Mouse (Mus musculus) liver, embryonic 15.5 days (tissue): ENCODE data around the gene Dnajb3. TPM values are rescaled to one million over a fixed set of nuclear protein-coding genes. Genes with fewer than 3 reads are reported as not detected.

ENCODE experiments used
- ATAC-seq: fragments of 200-750 bp; cut with Nextera tagmentation; 2 replicates; pipeline ENCODE4 v1.8.0; 2017; ENCODE audit warnings: moderate number of reproducible peaks, mild to moderate bottlenecking, moderate library complexity; ENCODE audit not compliant: insufficient read depth
- H3K27ac ChIP-seq: fragments of 300-500 bp; sonication (generic); replicated peaks from 2 replicates; pipeline ENCODE4 v1.5.1; 2015; ENCODE audit warnings: mild to moderate bottlenecking, inconsistent platforms
- H3K27me3 ChIP-seq: fragments of 300-500 bp; sonication (generic); 2 replicates; pipeline ENCODE4 v1.6.1; 2015; ENCODE audit warnings: mild to moderate bottlenecking, inconsistent platforms
- H3K36me3 ChIP-seq: fragments of 300-500 bp; sonication (generic); replicated peaks from 2 replicates; pipeline ENCODE4 v1.6.1; 2015; ENCODE audit warnings: moderate library complexity, mild to moderate bottlenecking, inconsistent platforms
- H3K4me1 ChIP-seq: fragments of 300-500 bp; sonication (generic); replicated peaks from 2 replicates; pipeline ENCODE4 v1.6.1; 2015; ENCODE audit warnings: inconsistent platforms
- H3K4me2 ChIP-seq: fragments of 300-500 bp; sonication (generic); 2 replicates; pipeline ENCODE4 v1.6.1; 2015; ENCODE audit warnings: moderate library complexity, mild to moderate bottlenecking, inconsistent platforms
- H3K4me3 ChIP-seq: fragments of 300-500 bp; sonication (generic); replicated peaks from 2 replicates; pipeline ENCODE4 v1.5.1; 2015; ENCODE audit warnings: mild to moderate bottlenecking, inconsistent platforms
- H3K9ac ChIP-seq: fragments of 300-500 bp; sonication (generic); 2 replicates; pipeline ENCODE4 v1.6.1; 2015; ENCODE audit warnings: moderate library complexity, mild to moderate bottlenecking, inconsistent platforms
- H3K9me3 ChIP-seq: fragments of 300-500 bp; sonication (generic); replicated peaks from 2 replicates; pipeline ENCODE4 v1.6.1; 2016; ENCODE audit warnings: inconsistent platforms
- WGBS: fragments of 180-500 bp; shearing (Covaris S2); methylation state at CpG from one replicate; pipeline ENCODE4 v1.1.7; 2015; ENCODE audit warnings: mixed read lengths; ENCODE audit not compliant: insufficient replicate concordance; 5-methylcytosine and 5-hydroxymethylcytosine counted together
- polyA plus RNA-seq: library from polyadenylated mRNA; unstranded; fragments of >200 nt; fragmentation: Nextera tagmentation; extraction: Ambion mirVana; gene quantifications from 2 replicates; pipeline ENCODE4 v1.2.1, GENCODE M21; 2015

The Dnajb3 gene
- polyA plus RNA-seq, 1 experiment from 2014 or later: 10.4 TPM

DNA sequence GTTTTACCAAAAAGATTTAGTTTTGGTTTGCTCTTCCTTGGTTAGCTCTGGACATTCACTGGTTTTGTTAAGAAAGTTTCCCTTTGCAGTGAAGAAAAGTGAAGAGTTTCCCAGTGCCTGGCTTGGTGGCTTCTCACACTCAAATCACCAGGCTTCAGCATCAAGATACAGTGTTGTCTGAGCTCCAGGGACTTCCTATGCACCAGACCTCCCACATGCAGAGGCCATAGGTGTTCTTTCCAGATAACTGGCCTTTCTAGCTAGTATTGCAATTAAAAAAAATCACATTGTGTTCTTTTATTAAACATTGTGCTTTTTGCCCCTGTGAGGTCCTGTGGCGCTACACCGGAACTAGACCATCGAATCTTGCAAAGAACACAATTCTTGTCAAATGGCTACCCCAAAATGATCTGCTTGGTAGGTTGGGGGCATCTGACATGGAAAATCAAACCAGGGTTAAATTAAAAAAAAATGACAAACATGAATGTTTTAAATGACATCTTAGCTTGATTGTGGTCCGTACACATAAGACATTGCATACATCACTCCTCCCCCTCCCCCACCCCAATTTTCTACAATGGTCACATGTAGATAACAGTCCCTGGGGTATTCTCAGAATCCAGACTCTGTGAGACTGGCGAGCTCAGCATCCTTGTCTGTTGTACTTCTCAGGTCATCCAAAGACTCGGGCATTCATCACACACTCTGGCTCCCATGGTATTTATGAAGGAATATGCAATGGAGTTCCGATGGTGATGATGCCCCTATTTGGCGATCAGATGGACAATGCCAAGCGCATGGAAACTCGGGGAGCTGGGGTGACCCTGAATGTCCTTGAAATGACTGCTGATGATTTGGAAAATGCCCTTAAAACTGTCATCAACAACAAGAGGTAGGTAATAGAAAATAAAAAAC is 10.1 kb upstream of the Dnajb3 start:
- H3K4me2 ChIP-seq: no peak overlapping the region
- H3K36me3 ChIP-seq: no peaks in the 10 kb centered on the region
- 54% methylated on average over 10 of the region's 10 CpGs for WGBS
- H3K4me3 ChIP-seq: no peak overlapping the region
- no peak overlapping the region for H3K27ac ChIP-seq
- no peak overlapping the region for H3K9ac ChIP-seq
- no peaks in the 10 kb centered on the region for H3K4me1 ChIP-seq
- ATAC-seq: no peak
- no peaks in the 10 kb centered on the region for H3K27me3 ChIP-seq
- H3K9me3 ChIP-seq: peaks cover 40% of the 10 kb centered on the region

DNA sequence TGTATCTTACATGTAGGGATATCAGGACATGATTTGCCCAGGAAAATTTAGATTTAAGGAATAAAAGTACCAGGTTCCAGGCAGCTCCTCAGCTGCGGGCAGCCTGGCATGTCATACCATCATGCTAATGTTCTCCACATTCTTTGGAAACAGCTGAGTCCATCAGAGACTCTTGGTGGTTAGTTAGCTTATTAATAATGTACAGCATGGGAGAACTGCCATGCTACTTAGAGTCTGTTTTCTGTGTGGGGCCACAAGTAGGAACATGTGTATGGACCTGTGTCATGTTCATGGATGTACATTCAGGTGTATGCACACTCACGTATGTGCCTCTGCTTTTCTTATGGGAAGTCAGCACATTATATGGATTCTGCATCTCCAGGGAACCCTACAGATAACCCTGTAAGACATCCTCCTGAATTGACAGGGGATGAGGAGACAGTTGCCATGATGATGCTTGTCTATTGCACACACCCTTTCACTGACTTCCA is 8.9 kb upstream of the Dnajb3 start:
- H3K4me1 ChIP-seq: no peaks in the 10 kb centered on the region
- no peak overlapping the region for H3K9ac ChIP-seq
- no peak overlapping the region for H3K4me3 ChIP-seq
- 53% methylated on average over 2 of the region's 2 CpGs for WGBS
- no peak for ATAC-seq
- no peaks in the 10 kb centered on the region for H3K36me3 ChIP-seq
- H3K27me3 ChIP-seq: no peaks in the 10 kb centered on the region
- no peak overlapping the region for H3K27ac ChIP-seq
- H3K4me2 ChIP-seq: no peak overlapping the region
- peaks cover 40% of the 10 kb centered on the region for H3K9me3 ChIP-seq

DNA sequence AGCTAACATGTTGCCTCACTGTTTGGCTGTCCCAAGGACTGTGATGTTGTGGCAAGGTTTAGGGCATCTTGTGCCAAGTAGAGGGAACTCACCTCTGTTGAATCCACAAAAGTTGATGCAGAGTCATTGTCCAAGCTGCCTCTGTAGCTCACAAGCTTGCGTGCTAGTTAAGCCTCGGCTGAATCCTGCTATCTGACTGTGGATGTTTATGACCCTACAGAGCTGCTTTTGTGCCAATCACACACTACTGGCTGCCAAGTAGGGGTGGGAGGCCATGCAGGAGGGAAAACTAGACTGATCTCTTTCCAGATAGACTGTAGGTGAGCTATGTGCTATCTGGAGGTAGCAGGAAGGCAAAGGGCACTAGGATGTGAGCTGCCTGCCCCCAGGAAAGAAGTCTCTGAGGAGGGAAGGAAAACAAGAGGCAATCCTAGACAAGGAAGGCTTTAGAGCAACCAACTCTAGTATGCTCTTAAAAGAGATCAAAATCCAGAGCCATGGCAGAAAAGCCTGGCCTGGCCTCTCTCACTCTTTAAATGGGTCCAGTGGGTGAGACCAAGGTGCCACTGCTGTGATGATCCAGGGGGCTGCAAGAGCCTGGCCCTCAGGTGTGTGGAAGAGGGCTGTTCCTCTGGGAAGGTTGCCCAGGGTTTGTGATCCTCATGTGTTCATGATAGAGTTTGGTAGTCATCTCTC is 8.3 kb upstream of the Dnajb3 start:
- no peak overlapping the region for H3K4me3 ChIP-seq
- peaks cover 40% of the 10 kb centered on the region for H3K9me3 ChIP-seq
- no peak overlapping the region for H3K9ac ChIP-seq
- ATAC-seq: no peak
- H3K27me3 ChIP-seq: no peaks in the 10 kb centered on the region
- WGBS: 59% methylated on average over 2 of the region's 2 CpGs
- no peak overlapping the region for H3K4me2 ChIP-seq
- no peak overlapping the region for H3K27ac ChIP-seq
- no peaks in the 10 kb centered on the region for H3K4me1 ChIP-seq
- no peaks in the 10 kb centered on the region for H3K36me3 ChIP-seq

DNA sequence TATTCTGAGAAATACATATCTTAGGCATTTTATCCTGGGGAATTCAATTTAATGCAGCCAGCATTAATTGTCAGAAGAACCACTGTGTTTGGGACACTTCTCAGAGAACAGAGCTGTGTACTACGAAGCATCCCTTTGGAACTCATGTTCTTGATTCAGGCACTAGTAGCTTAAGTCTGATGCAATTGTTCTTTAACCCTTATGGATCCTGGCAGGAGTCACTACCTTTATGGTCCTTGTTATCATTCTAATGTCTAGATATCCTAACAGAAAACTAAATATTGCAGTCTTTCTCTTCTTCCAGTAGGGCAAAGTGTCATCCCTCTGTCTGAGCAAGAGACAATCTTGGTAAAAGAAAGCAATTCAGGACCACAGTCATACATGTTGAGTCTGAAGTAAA is 7.5 kb upstream of the Dnajb3 start:
- Histone ChIP-seq H3K9ac (no peak overlapping the region), H3K27me3 (no peaks in the 10 kb centered on the region), H3K27ac (no peak overlapping the region), H3K4me1 (peaks cover 8% of the 10 kb centered on the region), H3K9me3 (peaks cover 40% of the 10 kb centered on the region), H3K4me2 (no peak overlapping the region), H3K36me3 (no peaks in the 10 kb centered on the region), H3K4me3 (no peak overlapping the region)
- no peak for ATAC-seq
- WGBS: 46% methylated on average over 1 of the region's 1 CpGs

DNA sequence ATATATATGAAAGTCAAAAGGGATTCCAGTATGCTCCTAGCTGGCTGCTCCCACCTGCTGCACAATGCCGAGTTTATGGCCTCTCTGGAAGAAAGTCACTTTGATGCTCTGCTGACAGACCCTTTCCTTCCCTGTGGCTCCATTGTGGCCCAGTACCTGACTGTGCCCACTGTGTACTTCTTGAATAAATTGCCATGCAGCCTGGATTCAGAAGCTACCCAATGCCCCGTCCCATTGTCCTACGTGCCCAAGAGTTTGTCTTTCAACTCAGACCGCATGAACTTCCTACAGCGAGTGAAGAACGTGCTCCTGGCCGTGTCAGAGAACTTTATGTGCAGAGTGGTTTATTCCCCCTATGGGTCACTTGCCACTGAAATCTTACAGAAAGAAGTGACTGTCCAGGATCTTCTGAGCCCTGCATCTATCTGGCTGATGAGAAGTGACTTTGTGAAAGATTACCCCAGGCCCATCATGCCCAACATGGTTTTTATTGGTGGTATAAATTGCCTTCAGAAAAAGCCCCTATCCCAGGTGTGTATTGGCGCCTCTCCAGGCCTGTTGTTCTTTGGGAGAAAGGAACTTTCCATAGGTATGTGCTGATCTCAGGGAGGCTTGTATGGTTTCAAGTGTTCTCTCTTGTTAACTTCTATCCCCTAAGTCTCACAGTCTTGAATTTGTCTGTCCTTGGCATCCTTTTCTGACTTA is 6.9 kb upstream of the Dnajb3 start:
- Histone ChIP-seq H3K4me2 (no peak overlapping the region), H3K9ac (no peak overlapping the region), H3K9me3 (peaks cover 38% of the 10 kb centered on the region), H3K4me3 (no peak overlapping the region), H3K27ac (no peak overlapping the region), H3K4me1 (peaks cover 12% of the 10 kb centered on the region), H3K27me3 (no peaks in the 10 kb centered on the region), H3K36me3 (no peaks in the 10 kb centered on the region)
- ATAC-seq: no peak
- WGBS: 47% methylated on average over 8 of the region's 8 CpGs

DNA sequence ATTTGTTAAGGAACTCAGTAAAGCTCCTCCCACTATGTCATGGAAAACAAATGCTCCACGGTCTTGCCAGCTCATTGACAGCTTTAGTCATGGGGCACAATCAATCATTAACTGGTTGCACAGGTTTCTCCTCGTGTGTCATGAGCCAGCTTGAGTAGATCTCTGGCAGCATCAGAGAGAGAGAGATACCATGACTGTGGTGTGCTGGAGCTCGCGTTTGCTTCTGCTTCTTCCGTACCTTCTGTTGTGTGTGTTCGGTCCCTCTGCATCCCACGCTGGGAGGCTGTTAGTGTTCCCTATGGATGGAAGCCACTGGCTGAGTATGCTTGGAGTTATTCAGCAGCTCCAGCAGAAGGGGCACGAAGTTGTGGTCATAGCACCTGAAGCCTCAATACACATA is 6.2 kb upstream of the Dnajb3 start, which contains the start of gene Ugt1a1:
TSS of gene Ugt1a1 (plus strand) at position 148 of the 400 bp plus-strand sequence.
- no peak within 1 kb of the TSS for H3K9ac ChIP-seq
- H3K36me3 ChIP-seq: no peaks in the 10 kb centered on the region
- WGBS: 55% methylated on average over 8 of the region's 8 CpGs
- H3K9me3 ChIP-seq: peaks cover 31% of the 10 kb centered on the region
- H3K27me3 ChIP-seq: no peaks in the 10 kb centered on the region
- no peak within 1 kb of the TSS for H3K4me2 ChIP-seq
- no peak for ATAC-seq
- no peak within 1 kb of the TSS for H3K4me3 ChIP-seq
- no peak within 1 kb of the TSS for H3K27ac ChIP-seq
- H3K4me1 ChIP-seq: peaks cover 19% of the 10 kb centered on the region

DNA sequence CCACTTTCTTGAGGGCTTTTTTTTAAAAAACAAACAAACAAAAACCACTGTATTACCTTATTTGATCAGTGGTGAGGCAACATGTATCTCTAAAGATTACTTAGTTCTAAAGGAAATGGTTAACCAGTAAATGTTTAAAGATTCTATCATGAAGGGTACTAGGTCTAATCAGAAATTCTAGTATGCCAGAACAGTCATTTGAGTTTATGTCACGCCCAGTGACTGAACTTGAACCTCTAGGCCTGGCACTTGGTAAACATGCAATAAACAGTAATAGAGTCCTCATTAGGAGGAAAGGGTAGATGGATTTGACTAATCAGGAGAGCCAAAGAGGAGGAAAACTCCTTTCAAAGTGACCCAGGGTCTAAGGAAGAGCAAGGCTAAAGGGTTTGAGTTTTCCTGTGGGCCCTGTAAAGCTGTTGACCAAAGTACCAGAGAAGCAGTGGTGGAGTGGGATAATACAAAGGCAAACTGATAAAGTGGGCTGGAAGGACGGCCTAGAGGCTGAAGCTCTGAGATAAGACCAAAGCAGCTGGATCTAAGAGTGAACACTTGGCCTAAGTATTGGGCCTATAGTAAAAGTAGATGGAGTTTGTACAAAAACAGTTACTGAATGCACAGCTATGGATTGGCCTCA is 1.4 kb upstream of the Dnajb3 start:
- Histone ChIP-seq H3K9me3 (peaks cover 3% of the 10 kb centered on the region; the same call in 1 of the 2 replicates), H3K36me3 (no peaks in the 10 kb centered on the region), H3K27me3 (no peaks in the 10 kb centered on the region), H3K9ac (peak overlapping the region; percentile 23), H3K4me3 (no peak overlapping the region), H3K4me2 (peak overlapping the region; percentile 48), H3K27ac (peak overlapping the region; percentile 91), H3K4me1 (peaks cover 42% of the 10 kb centered on the region)
- peak; percentile 87 for ATAC-seq
- WGBS: 21% methylated on average over 2 of the region's 2 CpGs

DNA sequence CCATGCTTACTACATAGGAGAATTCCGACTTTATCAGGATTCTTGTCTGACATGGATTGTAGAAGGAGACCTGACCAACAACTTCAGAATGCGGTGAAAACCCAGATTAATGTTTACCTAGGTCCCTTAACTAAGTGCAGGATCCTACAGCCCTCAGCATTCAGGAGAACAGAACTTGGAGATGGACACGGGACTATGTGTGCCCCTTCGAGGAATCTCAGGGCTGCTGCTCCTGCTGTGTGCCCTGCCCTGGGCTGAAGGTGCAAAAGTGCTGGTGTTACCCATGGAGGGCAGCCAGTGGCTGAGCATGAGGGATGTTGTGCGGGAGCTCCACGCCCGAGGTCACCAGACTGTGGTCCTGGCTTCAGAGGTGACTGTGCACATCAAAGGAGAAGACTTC is 5.1 kb downstream of the Dnajb3 start, which contains the start of gene Ugt1a2:
TSS of gene Ugt1a2 (plus strand) at position 146 of the 400 bp plus-strand sequence.
- H3K4me3 ChIP-seq: no peak within 1 kb of the TSS
- peaks cover 3% of the 10 kb centered on the region; the same call in 1 of the 2 replicates for H3K27me3 ChIP-seq
- no peak within 1 kb of the TSS for H3K27ac ChIP-seq
- H3K9me3 ChIP-seq: no peaks in the 10 kb centered on the region
- WGBS: 63% methylated on average over 7 of the region's 7 CpGs
- no peak within 1 kb of the TSS for H3K9ac ChIP-seq
- H3K36me3 ChIP-seq: no peaks in the 10 kb centered on the region
- ATAC-seq: no peak
- H3K4me1 ChIP-seq: peaks cover 11% of the 10 kb centered on the region
- H3K4me2 ChIP-seq: no peak within 1 kb of the TSS

DNA sequence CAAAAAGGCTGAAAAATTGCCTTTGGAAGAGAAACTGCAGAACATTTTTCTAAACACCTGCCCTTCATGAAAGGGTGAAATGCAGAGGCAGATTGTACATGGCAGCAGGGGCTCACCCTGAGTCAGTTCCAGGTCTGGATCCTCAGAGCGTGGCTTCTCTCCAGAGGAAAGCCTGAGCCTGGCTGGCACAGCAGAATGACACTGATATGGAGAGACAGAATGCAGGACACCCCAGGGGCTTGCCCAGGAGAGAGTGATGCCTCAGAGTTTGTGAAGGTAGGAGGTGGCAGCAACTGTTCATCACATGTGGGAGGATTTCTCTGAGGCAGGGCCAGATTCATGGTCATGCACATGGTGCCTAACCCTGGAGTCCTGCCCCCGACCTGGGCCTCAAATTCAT is 5.6 kb downstream of the Dnajb3 start:
- Histone ChIP-seq H3K9ac (no peak overlapping the region), H3K36me3 (no peaks in the 10 kb centered on the region), H3K9me3 (no peaks in the 10 kb centered on the region), H3K27ac (no peak overlapping the region), H3K4me3 (no peak overlapping the region), H3K4me1 (peaks cover 6% of the 10 kb centered on the region), H3K4me2 (no peak overlapping the region), H3K27me3 (peaks cover 3% of the 10 kb centered on the region; the same call in 1 of the 2 replicates)
- 54% methylated on average over 2 of the region's 2 CpGs for WGBS
- ATAC-seq: no peak

DNA sequence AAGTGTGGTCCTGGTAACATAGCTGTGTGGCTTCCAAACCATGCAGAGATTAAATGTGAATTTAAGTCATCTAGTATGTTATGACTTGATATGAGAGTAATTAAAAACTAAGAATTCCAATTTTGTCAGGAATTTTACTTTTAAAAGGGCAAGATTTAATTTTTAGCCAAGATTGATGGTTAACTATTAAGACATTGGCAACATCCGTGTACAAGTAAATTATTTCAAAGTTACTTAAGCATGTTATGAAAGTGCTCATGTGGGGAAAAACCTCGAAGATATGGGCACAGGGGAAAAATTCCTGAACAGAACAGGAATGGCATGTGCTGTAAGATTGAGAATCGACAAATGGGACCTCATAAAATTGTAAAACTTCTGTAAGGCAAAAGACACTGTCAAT is 8.1 kb downstream of the Dnajb3 start:
- Histone ChIP-seq H3K4me3 (no peak overlapping the region), H3K9me3 (no peaks in the 10 kb centered on the region), H3K27ac (no peak overlapping the region), H3K4me1 (no peaks in the 10 kb centered on the region), H3K9ac (no peak overlapping the region), H3K36me3 (no peaks in the 10 kb centered on the region), H3K4me2 (no peak overlapping the region), H3K27me3 (peaks cover 3% of the 10 kb centered on the region; the same call in 1 of the 2 replicates)
- ATAC-seq: no peak
- 49% methylated on average over 3 of the region's 3 CpGs for WGBS
